Mouse (Mus musculus): ENCODE measurements around the gene Ptprn2. TPM values are rescaled to one million over a fixed set of nuclear protein-coding genes. Genes with fewer than 3 reads are reported as not detected.
A peak's percentile ranks its signal among the peaks of the same experiment; 100 is the strongest.

The Ptprn2 gene
- polyA plus RNA-seq, 1 experiment from 2014 or later = 0.07 TPM

- H3K4me2 ChIP-seq (ENCODE audit: low read depth, low read length) = no peak overlapping the region
- H3K4me3 ChIP-seq (ENCODE audit: low read length) = no peak overlapping the region
- no peak overlapping the region for H3K9ac ChIP-seq (ENCODE audit: low read length)
- peaks cover 3% of the 10 kb centered on the region for H3K4me1 ChIP-seq (ENCODE audit: control insufficient read depth, insufficient read depth, low read length)
- H3K36me3 ChIP-seq (ENCODE audit: control insufficient read depth, insufficient read depth) = no peaks in the 10 kb centered on the region
- 17% methylated on average over 12 of the region's 12 CpGs for WGBS
- H3K9me3 ChIP-seq (replicated peaks; ENCODE audit: control insufficient read depth, low read length) = no peaks in the 10 kb centered on the region
- no peak overlapping the region for H3K27ac ChIP-seq (ENCODE audit: low read length)
- H3K27me3 ChIP-seq (ENCODE audit: control insufficient read depth, insufficient read depth, low read length) = no peaks in the 10 kb centered on the region
- no peak for ATAC-seq (replicated peaks; ENCODE audit: extremely low read depth, insufficient read depth, low FRiP score)
Observed at GRCm38 (mm10) chr12:117196721-117197425, 711.4 kb downstream of the Ptprn2 start.

- Histone ChIP-seq H3K4me1 (ENCODE audit: control insufficient read depth, insufficient read depth, low read length) (peaks cover 3% of the 10 kb centered on the region), H3K9ac (ENCODE audit: low read length) (no peak overlapping the region), H3K27ac (ENCODE audit: low read length) (no peak overlapping the region), H3K4me2 (ENCODE audit: low read depth, low read length) (no peak overlapping the region), H3K36me3 (ENCODE audit: control insufficient read depth, insufficient read depth) (no peaks in the 10 kb centered on the region), H3K4me3 (ENCODE audit: low read length) (no peak overlapping the region), H3K9me3 (replicated peaks; ENCODE audit: control insufficient read depth, low read length) (no peaks in the 10 kb centered on the region), H3K27me3 (ENCODE audit: control insufficient read depth, insufficient read depth, low read length) (no peaks in the 10 kb centered on the region)
- 93% methylated on average over 8 of the region's 8 CpGs for WGBS
- no peak for ATAC-seq (replicated peaks; ENCODE audit: extremely low read depth, insufficient read depth, low FRiP score)
Observed at GRCm38 (mm10) chr12:117198093-117198492, 712.6 kb downstream of the Ptprn2 start.

- 13% methylated on average over 9 of the region's 9 CpGs for WGBS
- ATAC-seq (replicated peaks; ENCODE audit: extremely low read depth, insufficient read depth, low FRiP score) = peak; percentile 96
- Histone ChIP-seq H3K4me3 (ENCODE audit: low read length) (peak overlapping the region; percentile 39), H3K4me1 (ENCODE audit: control insufficient read depth, insufficient read depth, low read length) (peaks cover 3% of the 10 kb centered on the region), H3K4me2 (ENCODE audit: low read depth, low read length) (peak overlapping the region; percentile 61), H3K27ac (ENCODE audit: low read length) (peak overlapping the region; percentile 84), H3K36me3 (ENCODE audit: control insufficient read depth, insufficient read depth) (no peaks in the 10 kb centered on the region), H3K27me3 (ENCODE audit: control insufficient read depth, insufficient read depth, low read length) (no peaks in the 10 kb centered on the region), H3K9me3 (replicated peaks; ENCODE audit: control insufficient read depth, low read length) (no peaks in the 10 kb centered on the region), H3K9ac (ENCODE audit: low read length) (0 out of 2 replicates have a peak overlapping the region, but pooled peaks have one; percentile 36)
Observed at GRCm38 (mm10) chr12:117200117-117200516, 714.6 kb downstream of the Ptprn2 start.

GRCm38 (mm10) chr12:117200590-117200989 lies 715.1 kb downstream of the Ptprn2 start:
- H3K36me3 ChIP-seq (ENCODE audit: control insufficient read depth, insufficient read depth) = no peaks in the 10 kb centered on the region
- H3K27ac ChIP-seq (ENCODE audit: low read length) = peak overlapping the region; percentile 84
- H3K4me3 ChIP-seq (ENCODE audit: low read length) = peak overlapping the region; percentile 39
- H3K4me2 ChIP-seq (ENCODE audit: low read depth, low read length) = peak overlapping the region; percentile 61
- H3K9ac ChIP-seq (ENCODE audit: low read length) = 0 out of 2 replicates have a peak overlapping the region, but pooled peaks have one; percentile 36
- peaks cover 3% of the 10 kb centered on the region for H3K4me1 ChIP-seq (ENCODE audit: control insufficient read depth, insufficient read depth, low read length)
- peak; percentile 71 for ATAC-seq (replicated peaks; ENCODE audit: extremely low read depth, insufficient read depth, low FRiP score)
- WGBS = 26% methylated on average over 5 of the region's 5 CpGs
- H3K9me3 ChIP-seq (replicated peaks; ENCODE audit: control insufficient read depth, low read length) = no peaks in the 10 kb centered on the region
- no peaks in the 10 kb centered on the region for H3K27me3 ChIP-seq (ENCODE audit: control insufficient read depth, insufficient read depth, low read length)

- Histone ChIP-seq H3K27me3 (ENCODE audit: control insufficient read depth, insufficient read depth, low read length) (no peaks in the 10 kb centered on the region), H3K4me2 (ENCODE audit: low read depth, low read length) (no peak overlapping the region), H3K36me3 (ENCODE audit: control insufficient read depth, insufficient read depth) (no peaks in the 10 kb centered on the region), H3K4me3 (ENCODE audit: low read length) (no peak overlapping the region), H3K27ac (ENCODE audit: low read length) (no peak overlapping the region), H3K4me1 (ENCODE audit: control insufficient read depth, insufficient read depth, low read length) (peaks cover 3% of the 10 kb centered on the region), H3K9ac (ENCODE audit: low read length) (no peak overlapping the region), H3K9me3 (replicated peaks; ENCODE audit: control insufficient read depth, low read length) (no peaks in the 10 kb centered on the region)
- 77% methylated on average over 7 of the region's 7 CpGs for WGBS
- ATAC-seq (replicated peaks; ENCODE audit: extremely low read depth, insufficient read depth, low FRiP score) = no peak
Observed at GRCm38 (mm10) chr12:117203506-117203905, 718.0 kb downstream of the Ptprn2 start.

- H3K27ac ChIP-seq (ENCODE audit: low read length) = no peak overlapping the region
- H3K9ac ChIP-seq (ENCODE audit: low read length) = no peak overlapping the region
- no peak overlapping the region for H3K4me3 ChIP-seq (ENCODE audit: low read length)
- H3K4me1 ChIP-seq (ENCODE audit: control insufficient read depth, insufficient read depth, low read length) = peaks cover 2% of the 10 kb centered on the region
- no peaks in the 10 kb centered on the region for H3K9me3 ChIP-seq (replicated peaks; ENCODE audit: control insufficient read depth, low read length)
- no peak overlapping the region for H3K4me2 ChIP-seq (ENCODE audit: low read depth, low read length)
- H3K27me3 ChIP-seq (ENCODE audit: control insufficient read depth, insufficient read depth, low read length) = no peaks in the 10 kb centered on the region
- ATAC-seq (replicated peaks; ENCODE audit: extremely low read depth, insufficient read depth, low FRiP score) = no peak
- no peaks in the 10 kb centered on the region for H3K36me3 ChIP-seq (ENCODE audit: control insufficient read depth, insufficient read depth)
Observed at GRCm38 (mm10) chr12:117204905-117205304, 719.4 kb downstream of the Ptprn2 start.

- 50% methylated on average over 4 of the region's 4 CpGs for WGBS
Observed at GRCm38 (mm10) chr12:117207421-117208120, 722.1 kb downstream of the Ptprn2 start.

GRCm38 (mm10) chr12:117210467-117210866 lies 724.9 kb downstream of the Ptprn2 start:
- Histone ChIP-seq H3K9ac (ENCODE audit: low read length) (no peak overlapping the region), H3K4me1 (ENCODE audit: control insufficient read depth, insufficient read depth, low read length) (no peaks in the 10 kb centered on the region), H3K9me3 (replicated peaks; ENCODE audit: control insufficient read depth, low read length) (no peaks in the 10 kb centered on the region), H3K27me3 (ENCODE audit: control insufficient read depth, insufficient read depth, low read length) (no peaks in the 10 kb centered on the region), H3K4me3 (ENCODE audit: low read length) (no peak overlapping the region), H3K27ac (ENCODE audit: low read length) (no peak overlapping the region), H3K36me3 (ENCODE audit: control insufficient read depth, insufficient read depth) (no peaks in the 10 kb centered on the region), H3K4me2 (ENCODE audit: low read depth, low read length) (no peak overlapping the region)
- ATAC-seq (replicated peaks; ENCODE audit: extremely low read depth, insufficient read depth, low FRiP score) = no peak
- 88% methylated on average over 4 of the region's 4 CpGs for WGBS

More at GRCm38 (mm10) chr12:117207421-117208120, 722.1 kb downstream of the Ptprn2 start:
- H3K27ac ChIP-seq (ENCODE audit: low read length) = no peak overlapping the region
- H3K36me3 ChIP-seq (ENCODE audit: control insufficient read depth, insufficient read depth) = no peaks in the 10 kb centered on the region
- no peak overlapping the region for H3K9ac ChIP-seq (ENCODE audit: low read length)
- no peaks in the 10 kb centered on the region for H3K4me1 ChIP-seq (ENCODE audit: control insufficient read depth, insufficient read depth, low read length)
- H3K4me3 ChIP-seq (ENCODE audit: low read length) = no peak overlapping the region
- H3K9me3 ChIP-seq (replicated peaks; ENCODE audit: control insufficient read depth, low read length) = no peaks in the 10 kb centered on the region
- no peaks in the 10 kb centered on the region for H3K27me3 ChIP-seq (ENCODE audit: control insufficient read depth, insufficient read depth, low read length)
- H3K4me2 ChIP-seq (ENCODE audit: low read depth, low read length) = no peak overlapping the region
- no peak for ATAC-seq (replicated peaks; ENCODE audit: extremely low read depth, insufficient read depth, low FRiP score)

- Histone ChIP-seq H3K4me2 (ENCODE audit: low read depth, low read length) (no peak overlapping the region), H3K9me3 (replicated peaks; ENCODE audit: control insufficient read depth, low read length) (no peaks in the 10 kb centered on the region), H3K27me3 (ENCODE audit: control insufficient read depth, insufficient read depth, low read length) (no peaks in the 10 kb centered on the region), H3K4me1 (ENCODE audit: control insufficient read depth, insufficient read depth, low read length) (no peaks in the 10 kb centered on the region), H3K9ac (ENCODE audit: low read length) (no peak overlapping the region), H3K36me3 (ENCODE audit: control insufficient read depth, insufficient read depth) (no peaks in the 10 kb centered on the region), H3K27ac (ENCODE audit: low read length) (no peak overlapping the region), H3K4me3 (ENCODE audit: low read length) (no peak overlapping the region)
- no peak for ATAC-seq (replicated peaks; ENCODE audit: extremely low read depth, insufficient read depth, low FRiP score)
- WGBS = 50% methylated on average over 1 of the region's 1 CpGs
Observed at GRCm38 (mm10) chr12:117213531-117213930, 728.0 kb downstream of the Ptprn2 start.

All from heart, embryonic 16.5 days (tissue).